Mouse (Mus musculus) layer of hippocampus, adult 9-11 months (tissue): Measurements from ENCODE around the gene Sin3a.
A peak's percentile ranks its signal among the peaks of the same experiment; 100 is the strongest.

Experiments
- DNase-seq: peaks from one replicate; pipeline ENCODE4 v3.0.0; 2022

Sin3a gene

GRCm38 (mm10) chr9:57071801-57072351, at the start of gene Sin3a:
Sin3a (plus strand) TSS chr9:57072040.
- peak; percentile 77 for DNase-seq

- peak; percentile 17 for DNase-seq
Observed at GRCm38 (mm10) chr9:57031756-57032155, 40.1 kb upstream of the Sin3a start.

GRCm38 (mm10) chr9:57056237-57056636, 15.6 kb upstream of the Sin3a start:
- DNase-seq = peak; percentile 71

GRCm38 (mm10) chr9:57064164-57064563, 7.7 kb upstream of the Sin3a start:
- no peak for DNase-seq

GRCm38 (mm10) chr9:57068266-57068665, 3.6 kb upstream of the Sin3a start:
- DNase-seq = no peak

- no peak for DNase-seq
Observed at GRCm38 (mm10) chr9:57070262-57070661, 1.6 kb upstream of the Sin3a start.

GRCm38 (mm10) chr9:57070800-57071545, 867 bp upstream of the Sin3a start:
- no peak for DNase-seq

GRCm38 (mm10) chr9:57072526-57072988, 717 bp downstream of the Sin3a start:
- no peak for DNase-seq

- DNase-seq = peak; percentile 100
Observed at GRCm38 (mm10) chr9:57072989-57073789, 1.3 kb downstream of the Sin3a start.

GRCm38 (mm10) chr9:57073790-57074094, 1.9 kb downstream of the Sin3a start:
- no peak for DNase-seq

- DNase-seq = peak; percentile 38
Observed at GRCm38 (mm10) chr9:57074171-57074821, 2.5 kb downstream of the Sin3a start.

- DNase-seq = peak; percentile 79
Observed at GRCm38 (mm10) chr9:57074822-57075603, 3.2 kb downstream of the Sin3a start.

GRCm38 (mm10) chr9:57075681-57076381, 4.0 kb downstream of the Sin3a start:
- peak; percentile 100 for DNase-seq

GRCm38 (mm10) chr9:57076701-57077660, 5.1 kb downstream of the Sin3a start:
- peak; percentile 93 for DNase-seq

- DNase-seq = no peak
Observed at GRCm38 (mm10) chr9:57082236-57082635, 10.4 kb downstream of the Sin3a start.

- DNase-seq = no peak
Observed at GRCm38 (mm10) chr9:57117261-57117755, 45.5 kb downstream of the Sin3a start.

GRCm38 (mm10) chr9:57129641-57130040, 57.8 kb downstream of the Sin3a start:
- DNase-seq = no peak

GRCm38 (mm10) chr9:57130577-57131433, 59.0 kb downstream of the Sin3a start, which contains the start of gene Man2c1:
Man2c1 (plus strand) TSS chr9:57130690.
- DNase-seq = peak; percentile 97

GRCm38 (mm10) chr9:57137246-57137645, 65.4 kb downstream of the Sin3a start:
- DNase-seq = no peak
